Mouse (Mus musculus) embryonic facial prominence, embryonic 12.5 days (tissue): ENCODE measurements around the gene Zbtb34. TPM values are rescaled to one million over a fixed set of nuclear protein-coding genes. Genes with fewer than 3 reads are reported as not detected.

Experiments
- ATAC-seq: fragments of 200-750 bp; cut with Nextera tagmentation; 2 replicates; pipeline ENCODE4 v1.8.0; 2017; ENCODE audit not compliant: insufficient number of reproducible peaks, insufficient read depth, low FRiP score, low TSS enrichment
- H3K27ac ChIP-seq: fragments of 300-500 bp; sonication (generic); 2 replicates; pipeline ENCODE4 v1.5.1; 2016; ENCODE audit warnings: mild to moderate bottlenecking
- H3K27me3 ChIP-seq: fragments of 300-500 bp; sonication (generic); 2 replicates; pipeline ENCODE4 v1.6.1; 2016; ENCODE audit warnings: mild to moderate bottlenecking, moderate library complexity
- H3K36me3 ChIP-seq: fragments of 300-500 bp; sonication (generic); 2 replicates; pipeline ENCODE4 v1.6.1; 2016; ENCODE audit warnings: mild to moderate bottlenecking
- H3K4me1 ChIP-seq: fragments of 300-500 bp; sonication (generic); 2 replicates; pipeline ENCODE4 v1.6.1; 2016
- H3K4me2 ChIP-seq: fragments of 300-500 bp; sonication (generic); replicated peaks from 2 replicates; pipeline ENCODE4 v1.6.1; 2016; ENCODE audit warnings: mild to moderate bottlenecking, moderate library complexity
- H3K4me3 ChIP-seq: fragments of 300-500 bp; sonication (generic); 2 replicates; pipeline ENCODE4 v1.5.1; 2016; ENCODE audit warnings: mild to moderate bottlenecking
- H3K9ac ChIP-seq: fragments of 300-500 bp; sonication (generic); 2 replicates; pipeline ENCODE4 v1.6.1; 2016; ENCODE audit warnings: mild to moderate bottlenecking, moderate library complexity
- H3K9me3 ChIP-seq: fragments of 300-500 bp; sonication (generic); 2 replicates; pipeline ENCODE4 v1.6.1; 2016; ENCODE audit warnings: mild to moderate bottlenecking, moderate library complexity
- WGBS: fragments of 180-500 bp; shearing (Covaris S2); methylation state at CpG from one replicate; pipeline ENCODE4 v1.1.7; 2016; 5-methylcytosine and 5-hydroxymethylcytosine counted together
- polyA plus RNA-seq: library from polyadenylated mRNA; unstranded; fragments of >200 nt; fragmentation: Nextera tagmentation; extraction: Ambion mirVana; gene quantifications from 2 replicates; pipeline ENCODE4 v1.2.1, GENCODE M21; 2016

Zbtb34 gene
- polyA plus RNA-seq, 1 experiment from 2014 or later: 9.4 TPM

DNA sequence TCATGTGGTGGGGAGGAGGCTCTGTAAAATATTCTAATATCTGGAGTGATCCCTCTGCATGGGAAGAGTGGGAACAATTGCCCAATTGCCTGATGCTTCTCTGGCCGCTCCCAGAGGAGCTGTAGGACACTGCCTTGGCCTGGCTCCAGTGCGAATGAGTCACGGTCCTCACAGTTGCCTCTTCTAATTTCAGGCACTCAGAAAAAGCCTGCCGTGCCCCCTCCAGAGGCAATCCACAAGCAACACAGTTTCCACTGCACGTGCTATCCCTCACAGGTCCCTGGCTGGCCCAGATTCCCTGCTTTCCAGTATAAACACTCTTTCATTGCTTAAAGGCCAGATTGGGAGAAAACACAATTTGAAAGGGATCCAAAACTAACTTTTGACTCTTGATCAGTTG lies 13.2 kb upstream of the Zbtb34 start:
- no peak overlapping the region for H3K9ac ChIP-seq
- no peaks in the 10 kb centered on the region for H3K9me3 ChIP-seq
- no peak overlapping the region for H3K4me3 ChIP-seq
- ATAC-seq: 0 out of 2 replicates have a peak, but pooled peaks have one; percentile 35
- 0 out of 2 replicates have a peak, but pooled peaks cover 2% of the 10 kb centered on the region for H3K27me3 ChIP-seq
- WGBS: 50% methylated on average over 5 of the region's 5 CpGs
- H3K36me3 ChIP-seq: peaks cover 7% of the 10 kb centered on the region; the same call in 1 of the 2 replicates
- H3K4me2 ChIP-seq: no peak overlapping the region
- H3K27ac ChIP-seq: no peak overlapping the region
- 0 out of 2 replicates have a peak, but pooled peaks cover 10% of the 10 kb centered on the region for H3K4me1 ChIP-seq

DNA sequence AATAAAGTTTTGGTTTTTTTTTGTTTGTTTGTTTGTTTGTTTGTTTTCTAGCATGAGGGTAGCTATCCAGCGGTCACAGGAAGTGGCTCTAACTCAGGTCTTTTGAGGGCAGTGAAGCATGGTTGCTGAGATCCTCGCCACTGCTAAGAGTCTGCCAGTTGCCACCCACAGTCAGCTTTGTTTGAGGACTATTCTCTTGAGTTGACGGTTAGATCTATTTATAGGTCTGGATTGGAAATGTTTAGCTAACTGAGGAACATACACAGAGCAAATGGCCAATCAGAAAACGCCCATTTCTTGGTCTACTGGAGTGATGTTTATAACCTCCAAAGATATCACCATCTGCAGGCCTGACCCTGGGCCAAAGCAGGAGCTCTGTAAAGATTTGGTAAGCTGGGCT lies 11.6 kb upstream of the Zbtb34 start:
- no peak overlapping the region for H3K27ac ChIP-seq
- H3K4me3 ChIP-seq: no peak overlapping the region
- H3K9me3 ChIP-seq: no peaks in the 10 kb centered on the region
- WGBS: 67% methylated on average over 4 of the region's 4 CpGs
- ATAC-seq: no peak
- no peaks in the 10 kb centered on the region for H3K36me3 ChIP-seq
- peaks cover 9% of the 10 kb centered on the region; the same call in 1 of the 2 replicates for H3K27me3 ChIP-seq
- no peak overlapping the region for H3K4me2 ChIP-seq
- H3K9ac ChIP-seq: no peak overlapping the region
- H3K4me1 ChIP-seq: 0 out of 2 replicates have a peak, but pooled peaks cover 14% of the 10 kb centered on the region

GRCm38 (mm10) chr2:33440893-33441292 lies 9.8 kb upstream of the Zbtb34 start:
- no peak for ATAC-seq
- WGBS: 18% methylated on average over 4 of the region's 4 CpGs
- Histone ChIP-seq H3K9me3 (no peaks in the 10 kb centered on the region), H3K36me3 (no peaks in the 10 kb centered on the region), H3K4me2 (no peak overlapping the region), H3K4me1 (peaks cover 22% of the 10 kb centered on the region), H3K27me3 (peaks cover 16% of the 10 kb centered on the region), H3K27ac (no peak overlapping the region), H3K4me3 (no peak overlapping the region), H3K9ac (no peak overlapping the region)

DNA sequence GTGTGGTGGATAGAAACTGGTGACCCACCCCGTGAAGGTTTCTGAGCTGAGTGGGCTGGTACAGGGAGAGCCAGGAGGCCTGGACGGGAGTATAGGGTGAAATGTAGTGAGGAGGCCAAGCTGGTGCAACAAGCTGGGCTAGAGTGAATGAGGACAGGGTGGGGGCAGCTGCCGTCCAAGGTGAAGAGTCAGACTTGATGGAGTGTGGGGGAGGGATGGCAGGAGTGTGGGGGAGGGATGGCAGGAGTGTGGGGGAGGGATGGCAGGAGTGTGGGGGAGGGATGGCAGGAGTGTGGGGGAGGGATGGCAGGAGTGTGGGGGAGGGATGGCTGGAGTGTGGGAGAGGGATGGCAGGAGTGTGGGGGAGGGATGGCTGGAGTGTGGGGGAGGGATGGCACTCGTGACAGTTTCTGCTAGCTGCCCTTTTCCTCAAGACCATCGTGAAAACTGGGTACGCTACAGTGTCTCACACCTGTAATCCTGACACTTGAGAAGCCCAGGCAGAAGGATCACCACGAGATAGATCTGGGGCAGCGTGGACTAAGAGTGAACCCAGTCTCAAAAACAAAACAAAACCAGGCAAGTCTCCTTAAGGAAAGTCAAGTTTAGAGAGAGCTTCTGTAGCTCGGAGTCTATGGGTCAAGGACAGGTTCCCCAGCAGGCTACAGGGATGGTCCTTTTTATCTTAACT lies 9.0 kb upstream of the Zbtb34 start:
- Histone ChIP-seq H3K36me3 (no peaks in the 10 kb centered on the region), H3K4me2 (no peak overlapping the region), H3K27me3 (peaks cover 16% of the 10 kb centered on the region), H3K4me1 (peaks cover 29% of the 10 kb centered on the region), H3K4me3 (no peak overlapping the region), H3K9ac (no peak overlapping the region), H3K27ac (no peak overlapping the region), H3K9me3 (no peaks in the 10 kb centered on the region)
- WGBS: 14% methylated on average over 9 of the region's 9 CpGs
- no peak for ATAC-seq

- H3K4me3 ChIP-seq: no peak overlapping the region
- H3K27me3 ChIP-seq: peaks cover 16% of the 10 kb centered on the region
- H3K4me2 ChIP-seq: peak overlapping the region; percentile 13; the same call in 1 of the 2 replicates
- 5% methylated on average over 8 of the region's 8 CpGs for WGBS
- H3K36me3 ChIP-seq: no peaks in the 10 kb centered on the region
- H3K4me1 ChIP-seq: peaks cover 29% of the 10 kb centered on the region
- H3K27ac ChIP-seq: no peak overlapping the region
- H3K9me3 ChIP-seq: no peaks in the 10 kb centered on the region
- no peak for ATAC-seq
- no peak overlapping the region for H3K9ac ChIP-seq
Observed at GRCm38 (mm10) chr2:33439471-33439881, 8.4 kb upstream of the Zbtb34 start.

GRCm38 (mm10) chr2:33438377-33438776 lies 7.3 kb upstream of the Zbtb34 start:
- Histone ChIP-seq H3K9me3 (no peaks in the 10 kb centered on the region), H3K27ac (no peak overlapping the region), H3K4me3 (no peak overlapping the region), H3K4me1 (peaks cover 29% of the 10 kb centered on the region), H3K27me3 (peaks cover 16% of the 10 kb centered on the region), H3K9ac (no peak overlapping the region), H3K4me2 (no peak overlapping the region), H3K36me3 (no peaks in the 10 kb centered on the region)
- ATAC-seq: no peak
- 18% methylated on average over 2 of the region's 2 CpGs for WGBS

DNA sequence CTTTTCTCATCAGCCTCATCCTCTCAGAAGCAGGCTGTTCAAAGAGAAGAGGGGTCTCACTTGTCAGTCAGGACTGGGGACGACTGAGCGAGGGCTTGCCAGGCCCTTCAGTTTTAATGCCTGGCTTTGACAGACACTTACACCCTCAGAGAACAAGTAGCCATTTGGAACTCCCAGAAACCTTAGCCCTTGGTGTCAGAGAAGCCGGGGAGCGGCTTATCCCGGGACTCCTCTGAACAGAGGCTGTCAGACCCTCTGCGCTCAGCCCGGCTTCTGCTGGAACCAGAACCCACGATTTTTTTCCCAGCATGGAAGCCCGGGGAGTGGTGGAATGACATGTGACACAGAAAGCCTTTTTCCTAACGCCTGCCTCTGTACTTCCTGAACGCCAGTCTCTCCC lies 6.1 kb upstream of the Zbtb34 start:
- no peak for ATAC-seq
- Histone ChIP-seq H3K4me1 (peaks cover 29% of the 10 kb centered on the region), H3K27me3 (peaks cover 16% of the 10 kb centered on the region), H3K9ac (no peak overlapping the region), H3K9me3 (no peaks in the 10 kb centered on the region), H3K4me2 (no peak overlapping the region), H3K36me3 (no peaks in the 10 kb centered on the region), H3K27ac (no peak overlapping the region), H3K4me3 (no peak overlapping the region)
- WGBS: 21% methylated on average over 11 of the region's 11 CpGs

DNA sequence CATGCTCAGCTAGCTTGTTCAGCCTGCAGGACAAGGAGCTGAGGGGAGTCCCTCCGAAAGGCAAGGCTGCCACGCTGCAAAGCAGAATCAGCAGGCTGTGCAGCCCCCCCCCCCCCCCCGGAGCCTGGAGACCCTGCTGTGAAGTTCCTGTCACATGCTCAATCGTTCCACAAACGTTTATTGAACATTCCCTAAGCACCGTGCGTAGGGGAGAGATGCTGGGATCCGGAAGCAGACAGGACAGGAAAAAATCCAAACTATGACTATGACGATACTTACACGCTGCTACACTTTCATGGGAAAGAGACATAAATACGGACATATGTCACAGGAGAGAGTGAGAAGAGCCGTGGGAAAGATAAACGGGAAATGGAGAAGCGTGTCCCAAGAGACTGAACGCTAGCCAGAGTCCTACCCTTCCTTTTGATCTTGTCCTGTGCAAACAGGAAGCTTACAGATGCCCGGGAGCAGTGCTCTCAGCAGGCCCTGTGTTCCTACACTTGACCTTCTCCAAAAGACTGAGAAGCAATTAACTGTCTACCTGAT lies 5.0 kb upstream of the Zbtb34 start:
- H3K27ac ChIP-seq: 0 out of 2 replicates have a peak overlapping the region, but pooled peaks have one; percentile 17
- peak overlapping the region; percentile 48 for H3K4me2 ChIP-seq
- H3K4me1 ChIP-seq: peaks cover 29% of the 10 kb centered on the region
- H3K4me3 ChIP-seq: peak overlapping the region; percentile 16
- H3K9ac ChIP-seq: peak overlapping the region; percentile 4; the same call in 1 of the 2 replicates
- H3K36me3 ChIP-seq: no peaks in the 10 kb centered on the region
- WGBS: 2% methylated on average over 16 of the region's 16 CpGs
- ATAC-seq: no peak
- no peaks in the 10 kb centered on the region for H3K9me3 ChIP-seq
- H3K27me3 ChIP-seq: peaks cover 16% of the 10 kb centered on the region

DNA sequence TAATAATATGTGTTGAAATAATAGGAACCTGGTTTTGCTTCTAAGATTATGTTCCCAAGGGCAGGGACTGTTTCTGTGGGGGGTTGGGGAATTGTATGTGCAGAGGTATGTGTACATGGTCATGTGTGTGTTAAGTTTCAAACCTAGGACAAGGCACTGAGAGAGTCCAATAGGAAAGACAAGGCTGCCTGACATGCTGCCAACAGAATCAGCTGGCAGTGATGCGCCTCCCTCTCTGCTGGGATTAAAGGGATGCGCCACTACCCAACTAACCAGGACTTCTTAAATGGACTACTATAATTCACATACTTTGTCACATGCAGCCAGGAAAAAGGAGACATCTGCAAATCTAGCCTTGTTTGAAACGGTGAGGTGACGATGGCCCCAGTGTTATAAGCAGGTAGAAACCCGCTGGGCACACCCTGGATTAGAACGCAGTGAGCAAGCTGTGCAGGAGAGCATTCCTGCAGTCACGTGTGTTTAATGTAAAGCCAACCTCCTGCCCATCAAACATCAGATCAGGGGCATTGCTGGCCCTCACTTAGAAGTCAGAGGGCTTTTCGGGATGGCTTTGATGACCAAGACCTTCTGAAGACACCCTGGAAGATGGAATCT lies 4.0 kb upstream of the Zbtb34 start:
- WGBS: 43% methylated on average over 8 of the region's 8 CpGs
- no peak overlapping the region for H3K4me2 ChIP-seq
- H3K9me3 ChIP-seq: no peaks in the 10 kb centered on the region
- H3K4me3 ChIP-seq: no peak overlapping the region
- peaks cover 16% of the 10 kb centered on the region for H3K27me3 ChIP-seq
- H3K36me3 ChIP-seq: no peaks in the 10 kb centered on the region
- H3K9ac ChIP-seq: no peak overlapping the region
- H3K27ac ChIP-seq: no peak overlapping the region
- H3K4me1 ChIP-seq: peaks cover 28% of the 10 kb centered on the region
- ATAC-seq: no peak

GRCm38 (mm10) chr2:33432877-33433276 lies 1.8 kb upstream of the Zbtb34 start:
- no peak for ATAC-seq
- Histone ChIP-seq H3K4me1 (peaks cover 31% of the 10 kb centered on the region), H3K36me3 (no peaks in the 10 kb centered on the region), H3K27me3 (peaks cover 7% of the 10 kb centered on the region; the same call in 1 of the 2 replicates), H3K27ac (no peak overlapping the region), H3K9ac (no peak overlapping the region), H3K4me3 (no peak overlapping the region), H3K9me3 (no peaks in the 10 kb centered on the region), H3K4me2 (no peak overlapping the region)
- 69% methylated on average over 5 of the region's 5 CpGs for WGBS

GRCm38 (mm10) chr2:33430081-33430770 lies 898 bp downstream of the Zbtb34 start:
- Histone ChIP-seq H3K4me2 (peak overlapping the region; percentile 79), H3K4me3 (peak overlapping the region; percentile 96), H3K36me3 (peaks cover 10% of the 10 kb centered on the region; the same call in 1 of the 2 replicates), H3K9me3 (no peaks in the 10 kb centered on the region), H3K9ac (peak overlapping the region; percentile 98), H3K4me1 (peaks cover 17% of the 10 kb centered on the region), H3K27ac (peak overlapping the region; percentile 52), H3K27me3 (no peaks in the 10 kb centered on the region; the same call in 1 of the 2 replicates)
- 8% methylated on average over 13 of the region's 13 CpGs for WGBS
- ATAC-seq: no peak
